Mouse (Mus musculus): ENCODE results near the gene Clta.

GRCm38 (mm10) chr4:43976223-43976740 lies 28.0 kb upstream of the Clta start:
- TF ChIP-seq POLR2A (IDR thresholded peaks at IDR 0.05; ENCODE audit: borderline replicate concordance, control insufficient read depth, low read depth, low read length) (no peak), CTCF (IDR thresholded peaks at IDR 0.05; ENCODE audit: control insufficient read depth, insufficient read depth, low read length) (no peak)
